Mouse (Mus musculus): ENCODE results near the gene Anks4b.

GRCm38 (mm10) chr7:120124844-120125243 lies 48.8 kb upstream of the Anks4b start:
- peak; percentile 89 for TF ChIP-seq CTCF (IDR thresholded peaks at IDR 0.05; ENCODE audit: low read depth)
- no peak for TF ChIP-seq EP300 (IDR thresholded peaks at IDR 0.05; ENCODE audit: low read depth)

Data from liver, postnatal 0 days (tissue).